Mouse (Mus musculus): ENCODE results near the gene Tekt3. TPM values are rescaled to one million over a fixed set of nuclear protein-coding genes. Genes with fewer than 3 reads are reported as not detected.

Tekt3 gene
- polyA plus RNA-seq, 1 experiment: not detected

GRCm38 (mm10) chr11:63122249-63122648 is 60.8 kb downstream of the Tekt3 start:
- Histone ChIP-seq H3K27me3 (ENCODE audit: control insufficient read depth, insufficient read depth, low read length) (no peaks in the 10 kb centered on the region), H3K4me3 (ENCODE audit: extremely low read depth, insufficient read depth, insufficient read length) (no peak overlapping the region), H3K4me1 (ENCODE audit: control insufficient read depth, insufficient read depth, insufficient read length) (no peaks in the 10 kb centered on the region), H3K36me3 (ENCODE audit: control insufficient read depth, insufficient read depth, low read length) (no peaks in the 10 kb centered on the region), H3K27ac (ENCODE audit: insufficient read depth, low read length) (no peak overlapping the region)
- DNase-seq (ENCODE audit: low read depth in 1 of 2, low spot score in 2 of 2): no peak
- TF ChIP-seq POLR2A (IDR thresholded peaks at IDR 0.05; ENCODE audit: low read depth, low read length) (no peak), CTCF (IDR thresholded peaks at IDR 0.05; ENCODE audit: extremely low read depth, insufficient read depth, insufficient read length, insufficient replicate concordance) (no peak)
- WGBS: 17% methylated on average over 2 of the region's 2 CpGs

- H3K27me3 ChIP-seq (ENCODE audit: control insufficient read depth, insufficient read depth, low read length): no peaks in the 10 kb centered on the region
- H3K4me1 ChIP-seq (ENCODE audit: control insufficient read depth, insufficient read depth, insufficient read length): no peaks in the 10 kb centered on the region
- TF ChIP-seq POLR2A (IDR thresholded peaks at IDR 0.05; ENCODE audit: low read depth, low read length) (no peak), CTCF (IDR thresholded peaks at IDR 0.05; ENCODE audit: extremely low read depth, insufficient read depth, insufficient read length, insufficient replicate concordance) (no peak)
- no peak overlapping the region for H3K27ac ChIP-seq (ENCODE audit: insufficient read depth, low read length)
- 81% methylated on average over 4 of the region's 4 CpGs for WGBS
- H3K4me3 ChIP-seq (ENCODE audit: extremely low read depth, insufficient read depth, insufficient read length): no peak overlapping the region
- no peak for DNase-seq (ENCODE audit: low read depth in 1 of 2, low spot score in 2 of 2)
- no peaks in the 10 kb centered on the region for H3K36me3 ChIP-seq (ENCODE audit: control insufficient read depth, insufficient read depth, low read length)
These were observed 61.4 kb downstream of the Tekt3 start for GRCm38 (mm10) chr11:63122776-63123350.

- Histone ChIP-seq H3K4me3 (ENCODE audit: extremely low read depth, insufficient read depth, insufficient read length) (no peak overlapping the region), H3K27ac (ENCODE audit: insufficient read depth, low read length) (no peak overlapping the region), H3K36me3 (ENCODE audit: control insufficient read depth, insufficient read depth, low read length) (no peaks in the 10 kb centered on the region), H3K27me3 (ENCODE audit: control insufficient read depth, insufficient read depth, low read length) (no peaks in the 10 kb centered on the region; the same call in 1 of the 2 replicates), H3K4me1 (ENCODE audit: control insufficient read depth, insufficient read depth, insufficient read length) (no peaks in the 10 kb centered on the region)
- 65% methylated on average over 4 of the region's 4 CpGs for WGBS
- no peak for DNase-seq (ENCODE audit: low read depth in 1 of 2, low spot score in 2 of 2)
- TF ChIP-seq POLR2A (IDR thresholded peaks at IDR 0.05; ENCODE audit: low read depth, low read length) (no peak), CTCF (IDR thresholded peaks at IDR 0.05; ENCODE audit: extremely low read depth, insufficient read depth, insufficient read length, insufficient replicate concordance) (no peak)
These were observed 62.9 kb downstream of the Tekt3 start for GRCm38 (mm10) chr11:63124316-63124715.

- no peaks in the 10 kb centered on the region; the same call in 1 of the 2 replicates for H3K27me3 ChIP-seq (ENCODE audit: control insufficient read depth, insufficient read depth, low read length)
- 79% methylated on average over 5 of the region's 5 CpGs for WGBS
- H3K36me3 ChIP-seq (ENCODE audit: control insufficient read depth, insufficient read depth, low read length): no peaks in the 10 kb centered on the region
- no peak for DNase-seq (ENCODE audit: low read depth in 1 of 2, low spot score in 2 of 2)
- no peak overlapping the region for H3K27ac ChIP-seq (ENCODE audit: insufficient read depth, low read length)
- no peaks in the 10 kb centered on the region for H3K4me1 ChIP-seq (ENCODE audit: control insufficient read depth, insufficient read depth, insufficient read length)
- TF ChIP-seq POLR2A (IDR thresholded peaks at IDR 0.05; ENCODE audit: low read depth, low read length) (no peak), CTCF (IDR thresholded peaks at IDR 0.05; ENCODE audit: extremely low read depth, insufficient read depth, insufficient read length, insufficient replicate concordance) (no peak)
- no peak overlapping the region for H3K4me3 ChIP-seq (ENCODE audit: extremely low read depth, insufficient read depth, insufficient read length)
These were observed 64.5 kb downstream of the Tekt3 start for GRCm38 (mm10) chr11:63125832-63126456.

- H3K4me1 ChIP-seq (ENCODE audit: control insufficient read depth, insufficient read depth, insufficient read length): no peaks in the 10 kb centered on the region
- peaks cover 2% of the 10 kb centered on the region; the same call in 1 of the 2 replicates for H3K27me3 ChIP-seq (ENCODE audit: control insufficient read depth, insufficient read depth, low read length)
- no peak overlapping the region for H3K4me3 ChIP-seq (ENCODE audit: extremely low read depth, insufficient read depth, insufficient read length)
- WGBS: 83% methylated on average over 8 of the region's 8 CpGs
- no peak for TF ChIP-seq CTCF (IDR thresholded peaks at IDR 0.05; ENCODE audit: extremely low read depth, insufficient read depth, insufficient read length, insufficient replicate concordance)
- no peak for TF ChIP-seq POLR2A (IDR thresholded peaks at IDR 0.05; ENCODE audit: low read depth, low read length)
- H3K36me3 ChIP-seq (ENCODE audit: control insufficient read depth, insufficient read depth, low read length): no peaks in the 10 kb centered on the region
- no peak overlapping the region for H3K27ac ChIP-seq (ENCODE audit: insufficient read depth, low read length)
- no peak for DNase-seq (ENCODE audit: low read depth in 1 of 2, low spot score in 2 of 2)
These were observed 65.5 kb downstream of the Tekt3 start for GRCm38 (mm10) chr11:63126976-63127375.

- Histone ChIP-seq H3K27ac (ENCODE audit: insufficient read depth, low read length) (no peak overlapping the region), H3K4me3 (ENCODE audit: extremely low read depth, insufficient read depth, insufficient read length) (no peak overlapping the region), H3K4me1 (ENCODE audit: control insufficient read depth, insufficient read depth, insufficient read length) (no peaks in the 10 kb centered on the region), H3K27me3 (ENCODE audit: control insufficient read depth, insufficient read depth, low read length) (peaks cover 2% of the 10 kb centered on the region; the same call in 1 of the 2 replicates), H3K36me3 (ENCODE audit: control insufficient read depth, insufficient read depth, low read length) (no peaks in the 10 kb centered on the region)
- TF ChIP-seq POLR2A (IDR thresholded peaks at IDR 0.05; ENCODE audit: low read depth, low read length): no peak
- DNase-seq (ENCODE audit: low read depth in 1 of 2, low spot score in 2 of 2): no peak
- WGBS: 83% methylated on average over 4 of the region's 4 CpGs
These were observed 66.1 kb downstream of the Tekt3 start for GRCm38 (mm10) chr11:63127513-63127912.

GRCm38 (mm10) chr11:63128784-63129183 is 67.3 kb downstream of the Tekt3 start, which contains the start of gene Pmp22:
Gene Pmp22 (plus strand): TSS chr11:63128982.
- H3K27ac ChIP-seq (ENCODE audit: insufficient read depth, low read length): no peak within 1 kb of the TSS
- H3K27me3 ChIP-seq (ENCODE audit: control insufficient read depth, insufficient read depth, low read length): peaks cover 2% of the 10 kb centered on the region; the same call in 1 of the 2 replicates
- TF ChIP-seq CTCF (IDR thresholded peaks at IDR 0.05; ENCODE audit: extremely low read depth, insufficient read depth, insufficient read length, insufficient replicate concordance) (no peak), POLR2A (IDR thresholded peaks at IDR 0.05; ENCODE audit: low read depth, low read length) (no peak)
- WGBS: 68% methylated on average over 2 of the region's 2 CpGs
- no peak for DNase-seq (ENCODE audit: low read depth in 1 of 2, low spot score in 2 of 2)
- no peak within 1 kb of the TSS for H3K4me3 ChIP-seq (ENCODE audit: extremely low read depth, insufficient read depth, insufficient read length)
- H3K36me3 ChIP-seq (ENCODE audit: control insufficient read depth, insufficient read depth, low read length): no peaks in the 10 kb centered on the region
- no peaks in the 10 kb centered on the region for H3K4me1 ChIP-seq (ENCODE audit: control insufficient read depth, insufficient read depth, insufficient read length)
